Mouse (Mus musculus) left cerebral cortex, postnatal 4 days (tissue): ENCODE measurements around the gene Bdkrb1. TPM values are rescaled to one million over a fixed set of nuclear protein-coding genes. Genes with fewer than 3 reads are reported as not detected.

Experiments
- total RNA-seq, 2 experiments: library from RNA; stranded (reverse); gene quantifications; 2 replicates each; pipeline ENCODE4 v1.2.3; 2021

Gene Bdkrb1
- total RNA-seq, 2 experiments from 2014 or later = not detected

Other genes with a start within 250 kb of the Bdkrb1 start
- 100 to 1,000 TPM; 210 to 211 TPM for gene D430019H16Rik, start 149.2 kb upstream of the Bdkrb1 start, total RNA-seq
- gene Bdkrb2, start 39.9 kb upstream of the Bdkrb1 start, total RNA-seq = under 1 TPM; 0.42 to 0.58 TPM
- gene Gskip, start 81.7 kb downstream of the Bdkrb1 start, total RNA-seq = 10 to 100 TPM; 14.2 to 14.4 TPM
- 10 to 100 TPM; 38.5 to 39.3 TPM for gene Atg2b, start 82.1 kb downstream of the Bdkrb1 start, total RNA-seq
- 1 to 10 TPM; 1.4 TPM for gene Ak7, start 102.9 kb downstream of the Bdkrb1 start, total RNA-seq
- gene Papola, start 181.6 kb downstream of the Bdkrb1 start, total RNA-seq = 100 to 1,000 TPM; 150 to 173 TPM